Mouse (Mus musculus): Measurements from ENCODE around the gene Psma7.

Gene Psma7

GRCm38 (mm10) chr2:180042858-180043515, 754 bp upstream of the Psma7 start:
- peak; percentile 54 to 68 for DNase-seq (ENCODE audit: low spot score in 2 of 2)

- DNase-seq (ENCODE audit: low spot score in 2 of 2) = peak; percentile 44 to 55
These were observed 517 bp downstream of the Psma7 start for GRCm38 (mm10) chr2:180041577-180042255.

DNA sequence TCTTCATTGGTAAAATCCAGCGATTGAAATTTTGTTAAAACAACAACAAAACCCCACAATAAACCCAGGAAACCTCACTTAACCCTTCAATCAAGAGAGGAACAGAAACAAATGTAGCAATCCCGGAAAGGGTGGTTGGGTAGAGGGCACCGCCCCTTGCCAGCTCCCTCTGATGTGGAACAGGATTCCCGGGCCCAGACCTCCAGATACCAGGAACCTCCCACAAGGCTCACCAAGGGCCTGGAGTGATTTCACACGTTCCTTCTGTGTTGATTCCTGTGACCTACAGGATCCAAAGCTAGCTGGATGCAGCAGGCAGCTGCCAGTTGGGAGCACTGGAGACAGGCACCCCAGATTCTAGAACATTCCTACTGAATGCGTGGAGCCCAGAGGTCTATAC, 1.8 kb downstream of the Psma7 start:
- no peak for DNase-seq (ENCODE audit: low spot score in 2 of 2)

DNA sequence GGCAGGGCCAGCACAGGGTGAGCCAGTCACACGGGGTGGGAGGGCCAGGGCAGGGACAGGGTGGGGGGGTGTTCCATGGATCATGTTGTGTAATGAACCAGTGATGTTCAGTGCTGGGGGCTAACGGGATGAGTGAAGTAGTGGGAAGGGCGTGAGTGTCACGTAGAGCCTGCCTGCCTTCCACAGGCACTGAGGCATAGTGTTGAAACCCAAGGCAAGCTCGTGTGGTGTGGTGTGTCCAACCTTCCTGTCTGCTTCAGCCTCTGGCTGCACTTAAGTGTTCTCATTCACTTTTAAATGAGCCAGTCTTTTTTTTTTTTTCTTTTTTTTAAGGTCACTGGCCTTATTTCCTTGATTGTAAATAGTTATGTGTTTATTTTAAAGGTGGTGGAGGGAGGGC, 7.5 kb downstream of the Psma7 start:
- DNase-seq (ENCODE audit: low spot score in 2 of 2) = no peak

DNA sequence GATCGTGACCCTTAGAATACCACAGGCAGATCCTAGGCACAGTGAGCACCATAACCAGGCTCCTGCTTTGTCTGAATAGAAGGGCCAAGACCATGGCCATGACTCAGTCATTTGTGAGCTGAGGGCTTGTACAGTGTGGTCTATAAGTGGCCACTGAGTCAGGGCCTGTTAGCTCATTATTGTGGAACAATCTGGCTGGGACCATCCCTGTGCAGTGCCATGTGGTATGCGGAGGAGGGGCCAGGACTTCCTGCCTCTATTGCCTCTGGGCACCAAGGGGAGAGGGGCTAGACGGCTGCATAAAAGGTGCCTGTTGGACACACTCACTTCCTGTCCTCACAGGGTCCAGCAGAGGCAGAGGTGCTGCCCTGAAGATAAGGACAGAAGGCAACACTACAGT, 8.3 kb downstream of the Psma7 start:
- DNase-seq (ENCODE audit: low spot score in 2 of 2) = no peak

DNA sequence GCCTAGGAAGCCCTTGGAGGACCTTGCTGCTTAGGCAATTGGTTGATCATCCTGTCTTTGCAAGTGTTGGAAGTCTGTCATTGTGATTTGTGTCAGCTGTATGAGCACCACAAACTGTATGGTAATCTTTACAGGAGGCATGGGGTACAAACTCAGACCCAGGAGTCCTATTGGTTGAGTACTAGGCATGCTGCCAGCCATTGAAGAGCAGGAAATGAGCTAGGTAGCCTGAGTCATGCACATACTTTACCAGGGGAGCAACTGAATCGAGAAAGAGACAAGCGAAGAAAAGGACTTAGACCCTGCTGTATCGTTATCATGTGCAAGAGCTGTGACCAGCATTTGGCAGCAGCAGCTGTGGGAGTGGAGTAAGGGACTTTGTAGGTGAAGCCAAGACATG, 9.3 kb downstream of the Psma7 start:
- DNase-seq (ENCODE audit: low spot score in 2 of 2) = no peak

DNA sequence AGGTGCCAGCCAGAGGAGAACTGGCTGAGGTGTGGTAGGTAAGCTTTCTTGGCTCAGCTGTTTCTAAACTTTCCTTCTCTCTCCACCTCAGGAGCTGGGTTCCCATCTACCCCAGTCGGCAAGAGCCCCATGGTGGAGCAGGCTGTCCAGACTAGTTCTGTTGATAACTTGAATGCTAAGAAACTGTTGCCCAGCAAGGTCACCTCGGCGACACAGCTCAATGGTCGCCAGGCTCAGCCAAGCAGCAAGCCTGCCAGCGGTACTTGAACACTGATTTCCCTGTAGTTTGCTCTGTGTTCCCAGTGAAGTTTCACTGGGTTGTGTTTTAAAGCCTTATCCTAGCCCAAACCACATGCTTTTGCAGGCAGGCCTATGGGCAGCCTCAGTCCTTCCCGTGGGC, 11.0 kb downstream of the Psma7 start:
- DNase-seq (ENCODE audit: low spot score in 2 of 2) = no peak

- DNase-seq (ENCODE audit: low spot score in 2 of 2) = no peak
These were observed 14.5 kb downstream of the Psma7 start for GRCm38 (mm10) chr2:180027768-180028167.

DNA sequence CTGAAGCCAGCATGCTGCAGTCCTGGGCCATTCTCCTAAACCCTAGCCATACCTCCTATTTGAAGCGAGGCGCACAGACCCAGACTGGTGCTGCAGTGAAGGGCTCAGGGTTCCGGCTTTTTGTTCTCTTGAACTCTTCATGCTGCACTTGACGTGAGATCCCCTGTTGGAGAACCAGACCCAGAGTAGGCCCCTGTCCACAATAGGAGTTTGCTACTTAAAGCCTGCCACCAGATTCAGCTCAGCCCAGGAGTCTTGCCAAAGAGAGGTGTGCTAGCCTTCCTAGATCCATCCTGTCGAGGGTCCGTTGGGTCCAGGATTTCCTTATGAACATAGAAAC, 16.4 kb downstream of the Psma7 start:
- no peak for DNase-seq (ENCODE audit: low spot score in 2 of 2)

GRCm38 (mm10) chr2:180025135-180025860, 16.9 kb downstream of the Psma7 start:
- peak in 1 of 2 experiments; percentile 44 for DNase-seq (ENCODE audit: low spot score in 2 of 2)

- peak; percentile 96 to 98 for DNase-seq (ENCODE audit: low spot score in 2 of 2)
These were observed 17.7 kb downstream of the Psma7 start, which contains the start of gene Lsm14b for GRCm38 (mm10) chr2:180024401-180025098. TSS of gene Lsm14b (plus strand) at chr2:180024987.

DNA sequence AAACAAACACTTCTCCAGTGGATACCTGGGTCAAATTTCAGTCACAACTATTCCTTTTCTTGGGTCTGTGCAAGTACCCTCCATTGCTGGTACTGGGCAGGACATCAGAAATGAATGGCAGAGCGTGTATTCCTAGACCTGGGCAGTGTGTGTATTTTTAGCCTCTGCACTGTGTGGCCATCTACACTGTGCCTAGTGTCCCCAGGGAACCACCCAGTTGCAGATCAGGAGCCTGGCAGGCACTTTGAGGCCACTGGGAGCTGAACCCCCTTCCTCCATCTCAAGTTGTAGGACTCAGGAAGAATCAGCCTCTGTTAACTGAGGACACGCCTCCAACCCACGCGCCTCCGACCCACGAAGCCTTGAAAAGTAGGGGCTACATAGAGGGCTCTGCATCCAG, 19.5 kb downstream of the Psma7 start:
- no peak for DNase-seq (ENCODE audit: low spot score in 2 of 2)

DNA sequence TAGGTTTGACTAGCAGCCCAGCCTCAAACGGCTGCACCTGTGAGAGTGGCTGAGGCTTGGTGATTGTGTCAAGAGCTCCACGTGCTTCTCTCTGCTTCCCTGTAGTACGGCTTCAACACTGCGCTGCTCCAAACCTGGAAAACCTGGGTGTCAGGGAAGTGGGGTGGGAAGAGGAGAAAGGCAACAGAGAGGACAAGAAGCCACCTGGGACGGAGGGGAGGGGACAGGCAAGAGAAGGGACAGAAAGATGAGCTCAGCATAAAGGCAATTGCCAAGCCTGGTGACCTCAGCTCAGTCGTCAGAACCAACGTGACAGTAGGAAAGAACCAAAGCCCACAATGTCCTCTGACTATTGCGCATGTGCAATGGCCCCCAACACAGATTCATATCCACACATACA, 21.3 kb downstream of the Psma7 start:
- DNase-seq (ENCODE audit: low spot score in 2 of 2) = no peak

DNA sequence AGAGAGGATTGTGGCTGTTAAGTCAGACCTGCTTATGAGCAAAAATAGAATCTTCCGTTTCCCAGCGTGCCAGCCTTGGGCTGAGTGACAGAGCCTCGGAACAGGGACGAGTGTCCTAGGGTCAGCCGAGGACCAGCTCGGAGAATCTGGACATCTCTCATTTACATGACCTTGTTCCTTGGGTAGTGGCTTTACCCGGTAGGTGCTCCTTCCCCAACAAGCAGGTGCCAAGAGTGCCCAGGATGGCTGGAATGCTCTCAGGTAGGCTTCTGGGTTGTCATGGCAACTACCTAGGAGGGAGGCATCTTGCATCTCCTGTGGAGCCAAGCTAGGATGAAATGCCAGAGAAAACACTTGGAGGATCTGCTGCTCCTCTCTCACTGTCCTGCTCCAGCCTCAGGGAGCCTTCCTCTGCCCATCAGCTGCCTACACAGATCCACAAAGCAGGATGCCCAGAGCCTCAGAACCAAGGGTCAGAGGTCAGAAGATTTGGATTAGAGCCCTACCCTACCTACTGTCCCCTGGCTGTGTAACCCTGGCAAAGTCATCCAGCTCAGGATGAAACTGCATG, 22.1 kb downstream of the Psma7 start:
- DNase-seq (ENCODE audit: low spot score in 2 of 2) = no peak

- no peak for DNase-seq (ENCODE audit: low spot score in 2 of 2)
These were observed 23.7 kb downstream of the Psma7 start for GRCm38 (mm10) chr2:180018573-180018972.

GRCm38 (mm10) chr2:180017632-180018031, 24.6 kb downstream of the Psma7 start:
- DNase-seq (ENCODE audit: low spot score in 2 of 2) = no peak

GRCm38 (mm10) chr2:180013686-180014085, 28.5 kb downstream of the Psma7 start:
- DNase-seq (ENCODE audit: low spot score in 2 of 2) = no peak

DNA sequence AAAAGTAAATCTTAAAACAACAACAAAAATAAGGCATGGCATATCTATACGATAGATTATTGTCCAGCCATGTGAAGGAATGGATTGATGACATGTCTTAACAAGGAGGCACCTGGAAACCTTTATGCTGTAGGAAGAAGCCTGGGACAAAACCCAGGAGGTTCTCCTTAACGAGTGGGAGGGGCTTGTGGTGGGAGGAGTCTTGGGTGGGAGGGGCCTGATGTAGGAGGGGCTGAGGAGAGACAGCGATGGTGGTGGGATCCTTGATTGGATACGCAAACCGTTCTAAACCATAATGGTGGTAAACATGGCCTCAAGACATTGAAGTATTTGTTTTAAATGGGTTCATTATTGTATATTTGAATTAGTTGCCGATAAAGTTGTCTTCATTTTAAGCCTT, 30.9 kb downstream of the Psma7 start:
- no peak for DNase-seq (ENCODE audit: low spot score in 2 of 2)

GRCm38 (mm10) chr2:180010686-180011085, 31.5 kb downstream of the Psma7 start:
- DNase-seq (ENCODE audit: low spot score in 2 of 2) = no peak

DNA sequence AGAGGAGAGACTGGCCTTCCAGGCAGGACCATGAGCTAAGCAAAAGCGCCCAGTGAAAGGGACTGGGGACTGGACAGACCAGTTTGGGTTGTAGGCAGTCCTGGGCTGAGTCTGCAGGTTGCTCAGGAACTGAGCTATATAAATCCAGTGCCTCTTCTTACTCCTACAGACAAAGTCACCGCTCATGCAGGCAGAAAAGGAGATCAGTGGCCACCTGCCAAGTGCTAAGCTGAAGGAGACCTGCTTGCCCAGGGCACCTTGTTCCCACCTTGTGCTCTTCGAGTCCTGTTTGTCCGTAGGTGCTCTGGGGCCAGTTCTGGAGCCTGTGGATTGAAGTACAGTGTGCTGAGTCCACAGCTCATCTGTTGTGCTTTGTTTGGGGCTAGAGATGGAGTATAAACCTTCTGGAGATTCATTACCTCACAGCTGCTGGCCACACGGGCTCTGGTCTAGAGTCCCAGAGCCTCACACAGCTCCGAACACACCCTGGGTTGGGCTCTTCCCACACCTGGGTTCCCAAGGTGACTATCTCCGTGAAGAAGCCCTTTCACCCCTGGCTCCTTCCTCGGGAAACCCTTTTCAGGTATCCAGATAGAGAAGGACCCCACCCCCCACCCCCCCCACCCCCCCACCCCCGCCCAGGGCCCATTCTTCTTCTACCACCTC, 35.7 kb downstream of the Psma7 start:
- DNase-seq (ENCODE audit: low spot score in 2 of 2) = no peak

- no peak for DNase-seq (ENCODE audit: low spot score in 2 of 2)
These were observed 36.4 kb downstream of the Psma7 start for GRCm38 (mm10) chr2:180005656-180006351.

Data from right cerebral cortex, adult 2 months (tissue).